Mouse (Mus musculus): Measurements from ENCODE around the gene Kcnh4. TPM values are rescaled to one million over a fixed set of nuclear protein-coding genes. Genes with fewer than 3 reads are reported as not detected.

Gene Kcnh4
- polyA plus RNA-seq, 1 experiment, result 1.1 TPM

- no peak for DNase-seq (ENCODE audit: low read depth)
These were observed 50.4 kb downstream of the Kcnh4 start for GRCm38 (mm10) chr11:100709201-100709810.

GRCm38 (mm10) chr11:100705095-100705747, 54.5 kb downstream of the Kcnh4 start:
- DNase-seq (ENCODE audit: low read depth), result no peak

- no peak for DNase-seq (ENCODE audit: low read depth)
These were observed 55.8 kb downstream of the Kcnh4 start, which contains the start of gene Dhx58 for GRCm38 (mm10) chr11:100703851-100704531. TSS of gene Dhx58 (minus strand) at chr11:100704271.

- no peak for DNase-seq (ENCODE audit: low read depth)
These were observed 56.4 kb downstream of the Kcnh4 start for GRCm38 (mm10) chr11:100703366-100703765.

GRCm38 (mm10) chr11:100702906-100703305, 56.8 kb downstream of the Kcnh4 start:
- DNase-seq (ENCODE audit: low read depth), result no peak

GRCm38 (mm10) chr11:100702081-100702851, 57.5 kb downstream of the Kcnh4 start:
- no peak for DNase-seq (ENCODE audit: low read depth)

GRCm38 (mm10) chr11:100701301-100701700, 58.4 kb downstream of the Kcnh4 start:
- DNase-seq (ENCODE audit: low read depth), result no peak

GRCm38 (mm10) chr11:100700710-100701109, 59.0 kb downstream of the Kcnh4 start:
- no peak for DNase-seq (ENCODE audit: low read depth)

GRCm38 (mm10) chr11:100697921-100698320, 61.8 kb downstream of the Kcnh4 start:
- DNase-seq (ENCODE audit: low read depth), result no peak

GRCm38 (mm10) chr11:100694926-100695325, 64.8 kb downstream of the Kcnh4 start:
- DNase-seq (ENCODE audit: low read depth), result no peak

GRCm38 (mm10) chr11:100693154-100693553, 66.6 kb downstream of the Kcnh4 start:
- no peak for DNase-seq (ENCODE audit: low read depth)

GRCm38 (mm10) chr11:100692164-100692616, 67.6 kb downstream of the Kcnh4 start, which contains the start of gene Zfp385c:
TSS of gene Zfp385c (minus strand) at chr11:100692455.
- DNase-seq (ENCODE audit: low read depth), result no peak

GRCm38 (mm10) chr11:100690389-100690788, 69.4 kb downstream of the Kcnh4 start:
- no peak for DNase-seq (ENCODE audit: low read depth)

Other genes starting within 250 kb of the Kcnh4 start
- 586 and 685 TPM in 2 replicates for gene Acly, start 231.9 kb downstream of the Kcnh4 start, polyA plus RNA-seq (2012; rRNA removed)
- gene Ttc25, start 214.3 kb downstream of the Kcnh4 start, polyA plus RNA-seq (2012; rRNA removed), result 1.7 and 2.5 TPM in 2 replicates
- 25.2 and 26.1 TPM in 2 replicates for gene Cnp, start 185.0 kb downstream of the Kcnh4 start, polyA plus RNA-seq (2012; rRNA removed)
- gene Nkiras2, start 140.7 kb downstream of the Kcnh4 start, polyA plus RNA-seq (2012; rRNA removed), result 69.6 and 80.6 TPM in 2 replicates
- gene Dnajc7, start 139.8 kb downstream of the Kcnh4 start, polyA plus RNA-seq (2012; rRNA removed), result 42.1 and 62.0 TPM in 2 replicates
- gene Zfp385c, start 67.5 kb downstream of the Kcnh4 start, polyA plus RNA-seq (2012; rRNA removed), result 0.38 and 0.65 TPM in 2 replicates
- gene Dhx58, start 55.7 kb downstream of the Kcnh4 start, polyA plus RNA-seq (2012; rRNA removed), result 5.9 and 6.5 TPM in 2 replicates
- gene Kat2a, start 47.5 kb downstream of the Kcnh4 start, polyA plus RNA-seq (2012; rRNA removed), result 28.0 and 29.0 TPM in 2 replicates
- gene Hspb9, start 46.1 kb downstream of the Kcnh4 start, polyA plus RNA-seq (2012; rRNA removed), result 8.9 and 9.8 TPM in 2 replicates
- 200 and 221 TPM in 2 replicates for gene Rab5c, start 21.7 kb downstream of the Kcnh4 start, polyA plus RNA-seq (2012; rRNA removed)
- not detected in 2 replicates for gene Hcrt, start 3.0 kb upstream of the Kcnh4 start, polyA plus RNA-seq (2012; rRNA removed)
- gene Ghdc, start 11.0 kb upstream of the Kcnh4 start, polyA plus RNA-seq (2012; rRNA removed), result 18.6 and 19.7 TPM in 2 replicates
- 28.7 and 32.8 TPM in 2 replicates for gene Stat5b, start 90.8 kb upstream of the Kcnh4 start, polyA plus RNA-seq (2012; rRNA removed)
- 44.0 and 51.7 TPM in 2 replicates for gene Stat5a, start 99.4 kb upstream of the Kcnh4 start, polyA plus RNA-seq (2012; rRNA removed)
- 106 and 115 TPM in 2 replicates for gene Stat3, start 179.6 kb upstream of the Kcnh4 start, polyA plus RNA-seq (2012; rRNA removed)
- 235 and 240 TPM in 2 replicates for gene Cavin1, start 210.9 kb upstream of the Kcnh4 start, polyA plus RNA-seq (2012; rRNA removed)
- gene Atp6v0a1, start 249.5 kb upstream of the Kcnh4 start, polyA plus RNA-seq (2012; rRNA removed), result 114 and 137 TPM in 2 replicates

Data from gonadal fat pad, adult 2 months (tissue).